Mouse (Mus musculus): ENCODE data around the gene Cd2bp2.

DNA sequence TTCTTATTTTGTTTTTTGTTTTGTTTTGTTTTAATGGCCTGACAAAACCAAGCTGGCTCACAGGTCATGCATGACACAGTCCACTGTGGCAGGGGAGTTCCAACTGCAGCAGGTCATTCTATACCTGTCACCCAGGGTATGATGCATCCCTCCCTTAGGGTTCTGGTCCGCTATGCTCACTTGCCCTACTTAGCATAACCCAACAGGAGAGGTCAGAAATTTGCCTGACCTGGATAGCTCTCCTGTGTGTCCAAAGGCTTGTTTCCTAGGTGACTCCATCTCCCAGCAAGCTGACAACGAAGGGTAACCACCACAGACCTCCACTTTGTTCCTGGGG, 49.6 kb downstream of the Cd2bp2 start:
- no peak for TF ChIP-seq POLR2A (IDR thresholded peaks at IDR 0.05; ENCODE audit: insufficient read depth, low read depth, low read length)
- no peak for TF ChIP-seq CTCF (IDR thresholded peaks at IDR 0.05)
- no peak for TF ChIP-seq EP300 (IDR thresholded peaks at IDR 0.05; ENCODE audit: insufficient read depth, low read depth, low read length)

All from heart, adult 2 months (tissue).